Mouse (Mus musculus) ES-E14 (cell line): ENCODE measurements around the gene Iqgap1. TPM values are rescaled to one million over a fixed set of nuclear protein-coding genes. Genes with fewer than 3 reads are reported as not detected.

ENCODE experiments used
- DNase-seq: peaks from one replicate; pipeline ENCODE4 v3.0.0-alpha.2; 2013; ENCODE audit warnings: low read depth, low spot score
- H3K27ac ChIP-seq: 2 replicates; pipeline ENCODE4 v1.5.1; 2012; ENCODE audit warnings: low read depth, mild to moderate bottlenecking, low read length, moderate library complexity, mixed read lengths; ENCODE audit not compliant: poor library complexity, insufficient read depth, severe bottlenecking
- H3K36me3 ChIP-seq: 2 replicates; pipeline ENCODE4 v1.6.1; 2012; ENCODE audit warnings: mild to moderate bottlenecking, low read length, moderate library complexity, mixed read lengths; ENCODE audit not compliant: control insufficient read depth, poor library complexity, insufficient read depth, severe bottlenecking
- H3K4me1 ChIP-seq, 2 experiments: fragments of 150-350 bp in 1 of 2; sonication (generic) in 1 of 2; 2 replicates each; pipeline ENCODE4 v1.6.1; 2012; ENCODE audit warnings: low read length in 2 of 2, mild to moderate bottlenecking in 1 of 2, mixed read lengths in 1 of 2; ENCODE audit not compliant: control insufficient read depth in 2 of 2, insufficient read depth in 2 of 2, poor library complexity in 1 of 2
- H3K4me3 ChIP-seq, 2 experiments: fragments of 150-350 bp in 1 of 2; sonication (generic) in 1 of 2; 2 replicates each; pipeline ENCODE4 v1.5.1; 2012; ENCODE audit warnings: low read length in 2 of 2, low read depth in 1 of 2, mild to moderate bottlenecking in 1 of 2, mixed read lengths in 1 of 2; ENCODE audit not compliant: insufficient read depth in 1 of 2, poor library complexity in 1 of 2, severe bottlenecking in 1 of 2
- H3K9ac ChIP-seq: 2 replicates; pipeline ENCODE4 v1.6.1; 2012; ENCODE audit warnings: low read depth, mild to moderate bottlenecking, low read length, mixed read lengths; ENCODE audit not compliant: poor library complexity, insufficient read depth, severe bottlenecking
- H3K9me3 ChIP-seq: fragments of 150-350 bp; sonication (generic); 2 replicates; pipeline ENCODE4 v1.6.1; 2012; ENCODE audit warnings: low read depth, mild to moderate bottlenecking, low read length; ENCODE audit not compliant: control insufficient read depth, insufficient read depth
- CHD2 ChIP-seq: IDR thresholded peaks from 2 replicates; pipeline ENCODE4 v1.6.1; 2014; ENCODE audit warnings: mild to moderate bottlenecking, low read depth, low read length, inconsistent platforms
- HCFC1 ChIP-seq: IDR thresholded peaks from 2 replicates; pipeline ENCODE4 v1.6.1; 2012; ENCODE audit warnings: low read length, inconsistent platforms, borderline replicate concordance; ENCODE audit not compliant: insufficient read depth
- MAFK ChIP-seq: IDR thresholded peaks from 2 replicates; pipeline ENCODE4 v1.6.1; 2014; ENCODE audit warnings: mild to moderate bottlenecking, low read depth, low read length, inconsistent platforms; ENCODE audit not compliant: insufficient read depth
- ZC3H11A ChIP-seq: IDR thresholded peaks from 2 replicates; pipeline ENCODE4 v1.6.1; 2012; ENCODE audit warnings: low read depth, mild to moderate bottlenecking, inconsistent platforms, low read length, borderline replicate concordance
- ZNF384 ChIP-seq: IDR thresholded peaks from 2 replicates; pipeline ENCODE4 v1.6.1; 2012; ENCODE audit warnings: low read depth, low read length, inconsistent platforms
- in situ Hi-C, 2 experiments: fragments of 600-800 bp; cut with MboI; formaldehyde crosslinking; loops; one replicate each; pipeline ENCODE4 v1.15.1; 2025; ENCODE audit warnings: low sequenced_read_pairs in 2 of 2, inconsistent platforms in 1 of 2; ENCODE audit not compliant: unreplicated experiment in 2 of 2
- total RNA-seq: library from RNA; depleted of rRNA; stranded (reverse); fragments of 300-350 nt; gene quantifications from 2 replicates; pipeline ENCODE4 v1.2.3, GENCODE M21; 2012

The Iqgap1 gene
- total RNA-seq, 1 experiment, result 135 TPM

GRCm38 (mm10) chr7:80763864-80764437 lies 61.8 kb downstream of the Iqgap1 start:
- H3K9me3 ChIP-seq, result no peaks in the 10 kb centered on the region
- no peak overlapping the region for H3K9ac ChIP-seq
- DNase-seq, result no peak
- in situ Hi-C loops, result no loop called here
- H3K4me1 ChIP-seq, result 0 out of 4 replicates have a peak, but pooled peaks cover 0 to 3% of the 10 kb centered on the region in 2 experiments
- H3K27ac ChIP-seq, result no peak overlapping the region
- no peak overlapping the region for H3K4me3 ChIP-seq
- peaks cover 17% of the 10 kb centered on the region; the same call in 1 of the 2 replicates for H3K36me3 ChIP-seq
- TF ChIP-seq ZC3H11A (no peak), MAFK (no peak), ZNF384 (no peak)

- no peak overlapping the region for H3K4me3 ChIP-seq
- in situ Hi-C loops, result no loop called here
- no peak overlapping the region for H3K27ac ChIP-seq
- H3K4me1 ChIP-seq, result 0 out of 4 replicates have a peak, but pooled peaks cover 0 to 3% of the 10 kb centered on the region in 2 experiments
- H3K9ac ChIP-seq, result no peak overlapping the region
- TF ChIP-seq CHD2, result no peak
- no peak for TF ChIP-seq HCFC1
- TF ChIP-seq ZC3H11A, result no peak
- TF ChIP-seq ZNF384, result 0 out of 2 replicates have a peak, but pooled peaks have one; percentile 58
- peaks cover 24% of the 10 kb centered on the region; the same call in 1 of the 2 replicates for H3K36me3 ChIP-seq
- no peak for DNase-seq
- no peaks in the 10 kb centered on the region for H3K9me3 ChIP-seq
These were observed 63.5 kb downstream of the Iqgap1 start for GRCm38 (mm10) chr7:80762297-80762696.

GRCm38 (mm10) chr7:80754086-80754485 lies 71.7 kb downstream of the Iqgap1 start:
- peaks cover 39% of the 10 kb centered on the region for H3K36me3 ChIP-seq
- in situ Hi-C loops, result no loop called here

DNA sequence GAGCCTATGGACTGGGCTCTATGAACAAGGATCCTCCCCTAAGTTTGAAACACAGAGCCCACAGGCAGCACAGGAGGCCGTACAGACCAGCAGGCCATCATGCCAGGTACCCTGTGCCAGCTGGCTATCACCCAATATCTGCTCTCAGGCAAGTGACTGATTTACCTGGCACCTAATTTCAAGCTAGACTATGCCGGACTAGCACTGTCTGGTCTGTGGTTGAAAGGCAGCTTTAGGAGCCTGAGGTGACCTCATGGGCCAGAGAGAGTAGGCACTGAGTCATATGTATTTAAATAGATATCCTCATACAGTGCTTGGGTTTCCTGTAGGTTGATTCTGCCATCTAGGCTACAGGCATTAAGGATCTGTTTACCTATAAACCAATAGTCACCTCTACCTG lies 72.2 kb downstream of the Iqgap1 start:
- TF ChIP-seq ZNF384 (no peak), CHD2 (no peak), HCFC1 (no peak), MAFK (no peak), ZC3H11A (no peak)
- H3K4me3 ChIP-seq, result no peak overlapping the region
- peaks cover 1 to 3% of the 10 kb centered on the region in 2 experiments; a peak in 1 of 4 replicates for H3K4me1 ChIP-seq
- no peaks in the 10 kb centered on the region for H3K9me3 ChIP-seq
- no peak overlapping the region for H3K9ac ChIP-seq
- in situ Hi-C loops, result no loop called here
- peaks cover 38% of the 10 kb centered on the region for H3K36me3 ChIP-seq
- DNase-seq, result no peak
- no peak overlapping the region for H3K27ac ChIP-seq

More at GRCm38 (mm10) chr7:80754086-80754485, 71.7 kb downstream of the Iqgap1 start:
- DNase-seq, result no peak
- Histone ChIP-seq H3K9me3 (no peaks in the 10 kb centered on the region), H3K4me3 (no peak overlapping the region), H3K27ac (no peak overlapping the region), H3K9ac (no peak overlapping the region), H3K4me1 (peaks cover 1 to 2% of the 10 kb centered on the region in 2 experiments; a peak in 1 of 4 replicates)
- TF ChIP-seq CHD2 (no peak), ZC3H11A (no peak), HCFC1 (no peak), MAFK (no peak), ZNF384 (no peak)

- Histone ChIP-seq H3K27ac (no peak overlapping the region), H3K36me3 (peaks cover 28% of the 10 kb centered on the region), H3K4me3 (no peak overlapping the region)
These were observed 76.2 kb downstream of the Iqgap1 start for GRCm38 (mm10) chr7:80749624-80750023.

More at GRCm38 (mm10) chr7:80749624-80750023, 76.2 kb downstream of the Iqgap1 start:
- DNase-seq, result peak; percentile 26
- TF ChIP-seq ZC3H11A (no peak), MAFK (no peak), ZNF384 (no peak), HCFC1 (no peak), CHD2 (no peak)
- in situ Hi-C loops, result no loop called here
- Histone ChIP-seq H3K9ac (no peak overlapping the region), H3K9me3 (no peaks in the 10 kb centered on the region), H3K4me1 (peaks cover 11 to 18% of the 10 kb centered on the region in 2 experiments)
